Mouse (Mus musculus) thymus, postnatal 0 days (tissue): ENCODE measurements around the gene Dera. TPM values are rescaled to one million over a fixed set of nuclear protein-coding genes. Genes with fewer than 3 reads are reported as not detected.

Experiments used
- DNase-seq: peaks from one replicate; pipeline ENCODE4 v3.0.0-alpha.2; 2015; ENCODE audit warnings: low spot score
- polyA plus RNA-seq: library from polyadenylated mRNA; unstranded; fragments of >200 nt; fragmentation: Nextera tagmentation; extraction: Ambion mirVana; gene quantifications from 2 replicates; pipeline ENCODE4 v1.2.1, GENCODE M21; 2015

Dera gene
- polyA plus RNA-seq, 1 experiment from 2014 or later: 120 TPM

- DNase-seq: no peak
These were observed 131.3 kb downstream of the Dera start for GRCm38 (mm10) chr6:137885644-137886043.

DNA sequence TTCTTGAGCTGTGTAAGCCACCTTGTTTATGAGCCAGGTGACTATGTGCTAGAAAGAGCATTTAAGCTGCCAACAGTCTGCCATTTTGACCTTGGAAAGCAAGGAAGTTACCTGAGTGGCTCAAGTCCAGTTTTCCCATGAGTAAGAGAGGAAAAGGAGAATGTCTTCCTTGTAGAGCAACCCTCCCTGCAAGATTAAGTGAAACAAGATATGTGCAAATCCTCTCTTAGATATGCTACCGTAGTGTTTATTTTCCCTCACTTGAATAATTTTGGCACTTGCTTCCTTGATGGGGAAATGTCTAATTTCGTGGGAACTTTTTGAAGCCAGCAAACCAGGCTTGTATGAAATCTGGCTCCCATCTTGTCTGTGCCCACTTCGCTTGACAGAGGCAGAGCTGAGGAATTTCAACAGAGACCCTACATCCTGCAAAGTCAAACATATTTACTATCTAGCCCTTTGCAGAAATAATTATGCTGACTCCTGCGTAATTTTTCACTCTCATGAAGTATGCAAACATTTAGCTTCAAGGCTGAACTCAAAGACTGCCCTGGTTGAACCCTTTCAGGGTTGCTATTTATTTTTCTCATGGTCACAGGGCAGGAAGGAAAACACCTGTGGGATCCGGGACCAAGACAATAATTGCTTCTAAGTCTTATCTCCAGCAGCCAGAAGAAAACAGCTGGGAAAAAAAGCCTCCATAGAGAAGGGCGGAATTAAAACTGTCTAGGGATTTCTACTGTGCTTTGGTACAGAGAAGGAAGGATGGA lies 132.0 kb downstream of the Dera start:
- DNase-seq: no peak

GRCm38 (mm10) chr6:137887258-137887657 lies 132.9 kb downstream of the Dera start:
- DNase-seq: no peak

GRCm38 (mm10) chr6:137897671-137898070 lies 143.3 kb downstream of the Dera start:
- DNase-seq: no peak

DNA sequence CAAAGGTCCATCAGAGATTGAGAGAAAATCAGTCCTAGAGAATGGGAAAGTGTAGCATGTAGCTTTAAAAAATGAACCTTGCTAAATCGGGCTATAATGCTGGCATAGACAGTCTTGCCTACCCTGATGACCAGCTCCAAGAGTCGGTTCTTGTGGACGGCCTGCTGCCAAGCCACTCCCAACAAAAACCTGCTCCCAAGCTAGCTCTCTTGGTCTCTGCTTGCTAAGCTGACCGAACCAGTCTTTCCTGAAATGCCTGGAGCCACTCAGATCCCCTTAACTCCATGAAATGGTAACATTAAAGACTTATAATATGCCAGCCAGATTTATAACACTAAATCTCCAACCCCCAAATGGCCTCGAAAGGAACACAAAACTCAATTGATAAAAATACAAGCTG lies 146.9 kb downstream of the Dera start:
- no peak for DNase-seq

Other genes with a start within 250 kb of the Dera start
- gene Eps8, start 99.7 kb upstream of the Dera start, polyA plus RNA-seq: 7.4 and 8.4 TPM in 2 replicates
- 145 and 147 TPM in 2 replicates for gene Strap, start 19.5 kb upstream of the Dera start, polyA plus RNA-seq